Mouse (Mus musculus): Measurements from ENCODE around the gene Stab2.

The Stab2 gene

DNA sequence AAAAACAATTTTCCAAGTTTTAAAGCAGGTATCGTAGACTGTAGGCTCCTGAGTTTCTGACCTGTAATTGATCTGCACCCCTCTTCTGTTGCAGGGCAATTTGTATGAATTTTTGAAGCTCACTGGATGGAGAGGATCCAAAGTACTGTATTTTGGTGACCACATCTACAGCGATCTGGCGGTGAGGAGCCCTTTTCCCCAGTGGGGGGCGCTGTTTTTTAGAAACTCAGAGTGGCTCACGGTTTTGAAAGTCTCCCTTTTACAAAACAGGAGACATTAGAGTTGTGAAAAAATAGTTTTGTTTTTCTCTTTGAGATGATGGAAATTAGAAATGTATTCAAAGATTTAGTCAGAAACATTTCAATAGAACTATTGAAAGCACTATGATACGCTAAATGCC is 183.7 kb downstream of the Stab2 start:
- no peak for DNase-seq

- DNase-seq: no peak
These were observed 186.8 kb downstream of the Stab2 start for GRCm38 (mm10) chr10:86821014-86821413.

DNA sequence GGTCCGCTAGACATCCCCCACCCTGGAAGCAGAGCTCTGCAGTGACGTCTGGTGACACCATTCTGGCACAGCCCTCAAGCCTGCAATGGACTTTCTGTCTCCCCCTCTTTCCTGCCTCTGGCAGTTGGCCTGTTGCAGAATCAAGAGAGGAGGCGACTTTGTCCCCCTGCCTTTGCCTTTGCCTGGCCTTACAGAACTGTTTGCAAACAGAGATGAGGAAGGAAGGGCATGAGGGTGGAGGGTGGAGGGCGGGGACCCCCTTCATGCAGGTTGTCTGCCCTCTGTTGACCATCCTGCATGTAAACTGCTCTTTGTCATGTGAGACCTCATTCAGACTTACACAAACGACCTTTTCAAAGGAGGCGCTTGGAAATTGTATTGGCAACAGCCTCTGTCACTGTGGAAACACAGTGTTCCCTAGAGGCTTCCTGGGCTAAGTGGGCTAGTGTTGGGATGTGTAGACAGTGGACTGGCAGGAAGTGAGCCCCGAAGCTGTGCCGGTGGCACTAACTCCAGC is 188.1 kb downstream of the Stab2 start:
- DNase-seq: no peak

DNA sequence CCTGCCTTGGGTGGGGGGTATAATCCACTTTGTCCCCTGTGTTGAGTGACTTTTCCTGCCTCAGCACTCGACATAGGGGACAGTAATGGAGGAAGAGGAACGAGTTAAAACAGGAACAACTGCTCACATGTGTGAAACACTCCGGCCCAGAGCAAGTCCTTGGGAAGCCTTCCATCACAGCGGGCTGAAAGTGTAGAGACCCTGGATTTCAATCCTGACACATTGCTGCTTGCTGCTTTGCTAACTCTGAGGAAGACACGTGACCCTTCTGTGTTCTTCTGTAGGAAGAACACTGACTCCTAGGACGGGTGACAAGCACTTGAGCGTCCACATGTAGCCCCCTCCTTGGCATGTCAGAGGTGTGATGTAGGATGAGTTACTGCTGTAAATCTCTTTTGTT is 192.7 kb downstream of the Stab2 start:
- no peak for DNase-seq

DNA sequence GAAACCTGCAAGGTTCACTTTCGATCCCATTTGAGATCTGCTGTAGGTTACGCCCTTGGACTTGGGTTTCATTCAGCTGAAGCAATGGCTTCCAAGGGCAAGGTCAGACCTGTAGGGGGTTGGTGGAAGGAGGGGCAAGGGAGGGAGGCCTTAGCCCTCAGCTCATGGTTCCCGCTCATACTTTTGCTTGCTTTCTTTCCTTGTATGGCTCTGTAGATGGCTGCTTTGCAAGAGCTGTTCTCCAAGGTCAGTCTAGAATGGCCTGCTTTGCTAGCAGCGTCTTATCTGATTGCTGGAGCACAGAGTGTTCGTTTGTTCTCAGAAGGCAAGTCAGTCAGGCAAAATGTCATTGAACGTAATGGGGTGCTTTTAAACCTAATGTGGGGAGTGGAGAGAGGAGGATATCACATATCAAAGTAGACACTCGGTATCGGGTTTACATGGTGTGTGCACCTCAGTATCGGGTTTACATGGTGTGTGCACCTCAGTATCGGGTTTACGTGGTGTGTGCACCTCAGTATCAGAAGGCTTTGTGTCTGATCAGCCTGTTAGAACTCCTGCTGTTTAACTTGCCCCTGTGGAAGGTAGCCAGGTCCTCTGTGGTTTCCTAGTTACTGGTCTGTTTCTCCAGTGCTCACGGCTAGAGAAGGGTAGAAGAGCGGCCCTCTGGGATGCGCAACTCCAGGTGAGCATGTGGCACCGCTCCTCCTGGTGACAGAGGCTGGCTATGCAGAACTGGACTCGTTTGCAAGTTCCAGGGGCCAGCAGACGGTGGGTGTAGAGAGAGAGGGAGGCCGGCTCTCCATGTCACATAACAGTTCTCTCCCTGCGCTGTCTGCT is 193.3 kb downstream of the Stab2 start:
- no peak for DNase-seq

GRCm38 (mm10) chr10:86810612-86811011 is 197.2 kb downstream of the Stab2 start:
- DNase-seq: no peak

DNA sequence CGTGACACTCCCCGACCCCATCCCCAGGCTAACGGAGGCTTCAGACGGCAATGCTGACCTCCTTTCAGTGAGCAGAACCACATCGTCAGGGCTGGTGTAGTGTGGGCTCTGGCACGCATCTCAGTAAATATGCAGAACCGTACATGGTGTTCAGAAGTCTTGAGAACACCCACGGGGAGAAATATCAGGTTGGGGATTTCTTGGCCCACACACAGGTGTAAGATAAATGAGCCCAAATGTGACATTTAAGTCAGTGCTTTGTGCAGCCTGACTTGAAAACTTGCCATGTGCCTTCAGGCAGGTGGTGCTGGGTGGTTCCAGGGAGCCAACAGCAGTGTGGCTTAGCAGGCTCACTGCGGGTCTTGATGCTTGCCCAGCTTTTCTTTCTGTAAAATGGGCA is 197.8 kb downstream of the Stab2 start:
- no peak for DNase-seq

- no peak for DNase-seq
These were observed 199.6 kb downstream of the Stab2 start for GRCm38 (mm10) chr10:86808013-86808758.

- no peak for DNase-seq
These were observed 200.5 kb downstream of the Stab2 start for GRCm38 (mm10) chr10:86807362-86807761.

GRCm38 (mm10) chr10:86796073-86796741 is 211.6 kb downstream of the Stab2 start:
- DNase-seq: no peak

- no peak for DNase-seq
These were observed 212.9 kb downstream of the Stab2 start for GRCm38 (mm10) chr10:86794794-86795535.

DNA sequence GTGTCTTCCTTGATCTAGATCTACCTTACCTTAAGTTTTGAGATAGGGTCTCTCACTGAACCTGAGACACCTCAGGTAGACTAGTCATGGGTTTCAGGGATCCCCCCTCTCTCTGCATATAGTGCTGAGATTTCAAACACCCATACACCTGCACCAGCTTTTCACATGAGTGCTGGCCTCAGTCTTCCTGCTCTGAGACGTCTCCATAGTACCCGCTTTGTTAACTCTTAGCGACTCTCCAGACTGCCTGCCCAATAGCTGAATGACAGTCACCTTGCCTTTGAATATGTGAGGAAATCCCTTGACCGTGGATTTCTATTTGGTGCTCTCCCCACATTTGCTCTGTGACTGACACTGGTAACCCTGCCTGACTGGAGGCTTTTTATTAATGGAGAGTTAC is 213.6 kb downstream of the Stab2 start:
- no peak for DNase-seq

DNA sequence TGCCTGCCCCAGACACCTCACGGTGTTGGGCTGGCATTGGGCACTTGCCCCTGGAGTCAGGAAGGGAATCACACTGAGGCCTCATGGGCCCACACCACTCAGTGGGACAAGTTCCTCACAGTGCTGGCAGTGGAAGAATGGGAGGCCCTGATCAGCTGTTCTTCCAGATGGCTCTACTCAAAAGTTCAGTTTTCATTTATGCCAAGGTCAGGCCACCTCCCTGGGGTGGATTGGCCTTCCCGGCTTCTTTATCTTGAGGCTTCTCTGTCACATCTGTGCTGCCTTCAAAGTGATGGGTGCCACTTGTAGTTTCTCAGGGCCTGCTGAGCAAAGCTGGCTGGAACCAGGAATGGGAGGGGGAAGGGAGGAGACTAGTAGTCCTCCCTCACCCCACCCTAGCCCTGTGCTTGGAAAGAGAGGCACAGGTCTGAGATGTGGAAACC is 214.3 kb downstream of the Stab2 start:
- no peak for DNase-seq

DNA sequence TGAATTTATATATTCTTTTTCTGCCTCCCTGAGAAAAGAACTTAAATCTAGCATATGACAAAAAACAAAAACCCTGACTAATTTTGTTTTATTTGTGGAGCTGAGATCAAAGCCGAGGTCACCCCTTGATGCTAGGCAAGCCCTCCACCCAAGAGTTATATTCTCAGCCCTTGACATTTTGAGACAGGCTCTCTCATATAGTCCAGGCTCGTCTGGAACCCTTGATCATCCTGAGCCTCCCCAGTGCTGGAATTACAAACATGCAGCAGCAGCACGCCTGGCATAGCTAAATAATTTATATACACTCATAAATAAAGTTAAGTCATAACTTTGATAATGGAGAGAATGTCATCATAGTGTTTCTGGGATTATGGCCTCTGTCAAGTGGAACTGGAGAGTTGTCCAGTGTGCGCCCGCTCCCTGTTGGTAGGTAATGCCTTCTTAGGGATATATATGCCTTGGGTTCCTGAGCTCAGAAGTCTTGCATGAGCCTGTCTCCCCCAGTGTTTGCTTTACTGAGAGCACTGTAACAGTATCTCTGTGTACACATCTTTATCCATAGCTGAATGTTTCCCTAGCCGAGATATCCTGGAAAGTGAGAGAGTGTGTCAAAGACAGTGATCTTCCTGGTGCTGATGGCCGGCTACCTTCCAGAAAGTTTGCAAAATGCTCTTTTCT is 216.2 kb downstream of the Stab2 start:
- DNase-seq: no peak

All from kidney, postnatal 14 days (tissue).